Mouse (Mus musculus) c-Kit-positive CD71-negative TER-119-negative erythroid progenitor cells, embryonic 14.5 days (primary cell): ENCODE data around the gene Sh3bp4.

Experiments used
- DNase-seq: peaks from one replicate; pipeline ENCODE4 v3.0.0-alpha.2; 2013; ENCODE audit warnings: low read depth

Gene Sh3bp4

DNA sequence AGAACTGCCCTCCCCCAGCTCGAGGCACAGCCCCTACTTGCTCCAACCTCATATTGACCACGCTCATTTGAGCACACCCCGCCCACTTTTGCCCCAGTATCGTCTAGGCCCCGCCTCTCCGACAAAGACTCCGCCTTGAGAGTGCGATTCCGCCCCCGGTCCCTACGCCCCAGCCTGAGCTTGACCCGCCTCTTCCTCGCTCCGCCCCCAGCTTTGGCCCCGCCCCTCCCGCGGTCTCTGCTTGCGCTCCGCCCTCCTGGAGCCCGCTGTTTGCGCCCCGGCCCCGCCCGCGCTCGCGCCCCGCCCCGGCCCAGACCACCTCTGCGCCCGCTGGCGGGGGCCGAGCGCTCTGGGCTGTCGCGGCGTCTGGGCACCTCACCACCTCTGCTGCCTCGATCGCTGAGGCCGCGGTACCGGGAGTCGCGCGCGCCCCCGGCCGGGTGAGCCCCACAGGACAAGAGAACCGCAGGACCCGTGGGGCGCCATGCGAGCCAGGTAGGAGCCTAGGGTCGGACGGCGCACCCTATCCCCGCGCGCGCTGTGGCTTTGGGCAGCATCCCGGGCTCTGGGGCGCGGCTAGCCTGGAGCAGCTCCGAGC is at the start of gene Sh3bp4:
Sh3bp4 (plus strand) TSS at position 313 of the 598 bp plus-strand sequence.
- DNase-seq: peak; percentile 96

DNA sequence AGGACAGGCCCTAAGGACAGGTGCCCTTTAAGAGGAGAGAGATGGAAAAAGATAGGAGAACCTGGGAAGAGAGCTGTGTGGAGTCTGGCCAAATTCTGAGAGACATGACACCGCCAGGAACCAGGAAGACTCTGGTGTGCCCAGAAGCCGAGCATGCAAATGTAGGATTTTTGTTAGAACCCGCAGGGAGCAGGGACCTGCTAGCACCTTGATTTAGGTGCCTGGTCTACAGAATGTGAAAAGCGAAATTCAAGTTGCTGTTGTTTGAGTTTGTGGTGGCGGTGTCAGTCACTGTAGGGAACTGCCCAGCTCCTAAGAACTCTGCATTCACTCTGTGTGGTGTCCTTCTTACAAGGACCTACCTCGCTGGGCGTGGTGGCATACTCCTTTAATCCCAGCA is 47.2 kb upstream of the Sh3bp4 start:
- no peak for DNase-seq

DNA sequence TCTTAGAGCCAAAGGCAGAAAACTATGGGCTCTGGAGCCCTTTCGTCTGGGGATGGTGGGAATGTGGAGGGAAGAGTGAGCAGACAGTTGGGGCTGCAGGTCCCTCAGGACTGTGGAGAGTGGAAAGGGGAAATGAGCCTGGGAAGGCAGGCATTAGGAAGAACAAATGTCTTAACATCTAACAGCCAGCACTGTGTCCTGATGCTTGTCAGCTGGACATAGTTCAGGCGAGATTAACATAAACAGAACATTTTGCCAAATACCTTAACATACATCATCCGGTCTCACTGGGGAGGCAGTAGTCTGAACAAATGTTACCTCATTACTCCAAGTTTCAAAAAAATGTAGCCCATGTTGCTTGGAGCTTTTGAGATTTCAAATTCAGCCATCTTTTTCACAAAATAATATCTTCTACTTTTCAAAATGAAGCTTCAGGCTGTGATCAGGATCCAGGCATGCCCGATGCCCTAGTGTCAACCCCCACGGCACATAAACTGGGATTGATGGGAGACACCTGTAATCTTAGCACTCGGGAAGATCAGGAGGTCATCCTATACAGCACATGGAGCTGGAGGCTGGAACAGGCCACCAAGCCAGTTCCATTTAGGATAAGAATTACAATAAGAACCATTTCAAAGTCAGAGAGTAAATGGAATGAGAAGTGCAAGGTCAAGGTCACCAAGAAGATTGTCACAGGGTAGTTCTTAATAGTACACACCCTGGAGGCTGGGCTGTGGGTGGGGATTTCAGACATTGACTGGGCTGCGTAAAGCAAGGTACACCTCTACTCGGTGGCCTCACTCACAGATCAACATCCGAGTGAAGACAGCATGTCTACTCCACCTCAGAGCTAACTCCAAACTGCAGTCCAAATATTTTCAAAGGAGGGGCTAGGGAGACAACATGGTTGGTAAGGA is 45.3 kb upstream of the Sh3bp4 start:
- no peak for DNase-seq

DNA sequence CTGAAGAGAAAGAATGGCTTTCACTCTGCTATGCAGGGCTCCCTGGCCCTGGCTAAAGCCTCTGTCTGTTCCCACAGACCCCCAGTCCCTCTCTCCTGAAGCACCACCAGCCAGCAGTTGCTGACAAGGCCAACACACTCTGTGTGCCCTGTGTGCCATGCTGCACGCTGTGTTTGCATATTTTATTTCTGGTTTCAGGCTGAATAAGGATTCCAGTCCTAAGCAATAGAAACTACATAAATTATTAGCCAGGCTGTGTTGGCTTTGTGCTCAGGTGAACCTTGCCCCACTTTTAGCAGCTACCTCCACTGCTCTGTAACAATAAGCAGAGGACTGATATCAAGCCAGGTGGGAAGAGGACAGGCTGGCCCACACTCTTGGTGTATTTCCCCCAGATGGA is 44.2 kb upstream of the Sh3bp4 start:
- DNase-seq: no peak

DNA sequence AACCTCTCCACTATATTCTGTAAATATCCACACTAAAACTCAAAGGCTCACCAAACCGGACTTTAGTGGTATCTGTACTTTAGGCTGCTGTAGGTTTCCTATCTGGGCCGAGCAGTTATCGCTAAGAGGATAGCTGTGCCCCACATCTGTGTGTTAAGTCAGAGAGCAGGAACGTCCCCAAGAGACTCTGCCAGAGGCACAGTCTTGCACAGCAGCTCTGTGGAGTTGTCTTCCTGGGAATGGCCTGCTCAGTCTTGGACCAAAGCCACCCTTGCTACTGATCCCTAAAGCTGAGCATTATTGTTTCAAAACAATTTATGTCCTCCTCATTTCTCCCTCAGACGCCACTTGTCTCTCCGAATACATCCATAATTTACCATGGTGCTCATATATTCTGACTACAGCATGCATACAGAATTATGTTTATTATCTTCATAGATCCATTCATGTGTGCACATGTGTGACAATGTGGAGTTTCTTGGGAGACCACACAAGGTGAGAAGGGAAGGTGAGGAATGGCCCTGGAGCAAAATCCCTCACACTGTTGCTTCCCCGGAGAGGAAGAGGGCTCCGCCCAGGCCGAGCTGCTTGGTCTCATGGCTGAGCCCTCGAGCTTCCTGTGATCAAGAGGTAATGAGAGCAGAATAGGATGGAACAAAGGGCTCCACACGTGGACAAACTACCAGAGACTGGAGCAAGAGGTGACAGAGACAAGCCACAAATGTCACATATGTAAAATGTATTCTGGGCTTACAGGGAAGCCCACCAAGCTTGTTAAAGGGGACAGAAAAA is 40.9 kb upstream of the Sh3bp4 start:
- no peak for DNase-seq

DNA sequence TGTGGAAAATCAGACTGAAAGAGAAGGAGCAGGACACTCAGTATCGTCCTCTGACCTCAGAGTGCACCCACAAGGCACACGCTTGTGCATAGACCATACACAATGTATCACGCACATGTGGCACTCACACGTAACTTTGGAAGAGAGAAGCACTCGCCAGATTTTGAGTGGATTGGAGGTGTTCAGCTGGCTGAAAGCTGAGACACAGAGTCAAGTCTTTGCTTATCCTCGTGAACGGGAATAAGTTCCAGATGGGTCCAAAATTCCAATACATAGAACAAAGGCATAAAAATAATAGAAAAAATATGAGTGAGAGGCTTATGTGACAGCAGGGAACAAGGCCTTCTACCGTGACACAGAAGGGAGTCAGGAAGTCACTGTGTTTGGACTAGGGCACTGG is 36.6 kb upstream of the Sh3bp4 start:
- DNase-seq: no peak

DNA sequence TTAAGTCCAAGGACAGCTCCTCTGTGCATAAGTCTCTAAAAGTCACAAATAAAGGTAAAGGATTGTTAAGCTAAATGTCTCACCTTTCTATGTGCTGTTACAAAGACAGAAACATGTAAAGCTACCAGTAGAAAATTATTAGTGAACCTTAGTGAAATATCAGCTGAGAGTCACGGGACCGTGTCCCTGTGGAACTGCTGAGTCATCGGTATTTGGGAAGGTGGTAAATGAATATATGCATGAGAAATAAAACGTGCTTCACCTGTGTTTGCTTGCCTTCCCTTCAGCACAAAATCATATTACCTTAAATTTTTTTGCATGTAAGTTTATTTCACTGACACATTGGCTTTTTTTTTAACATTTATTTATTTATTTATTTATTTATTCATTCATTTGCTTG is 36.2 kb upstream of the Sh3bp4 start:
- no peak for DNase-seq

DNA sequence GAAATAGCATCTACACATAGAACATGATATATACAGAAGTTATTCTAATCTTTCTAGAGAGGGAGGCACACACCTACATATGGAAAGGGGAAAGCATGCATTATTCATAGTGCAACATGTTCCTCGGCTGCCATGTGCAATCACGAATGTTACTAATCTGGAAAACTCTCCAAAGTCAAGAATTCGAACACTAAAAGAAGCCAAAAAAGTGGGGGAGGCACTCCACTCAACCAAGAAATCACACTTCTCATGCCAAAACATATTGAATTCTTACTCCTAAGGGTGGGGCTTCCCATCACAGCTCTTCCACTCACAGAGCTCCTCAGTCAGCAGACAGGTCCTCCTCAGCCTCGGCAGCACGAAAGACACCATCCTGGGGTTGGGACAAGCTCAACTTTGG is 35.1 kb upstream of the Sh3bp4 start:
- no peak for DNase-seq

DNA sequence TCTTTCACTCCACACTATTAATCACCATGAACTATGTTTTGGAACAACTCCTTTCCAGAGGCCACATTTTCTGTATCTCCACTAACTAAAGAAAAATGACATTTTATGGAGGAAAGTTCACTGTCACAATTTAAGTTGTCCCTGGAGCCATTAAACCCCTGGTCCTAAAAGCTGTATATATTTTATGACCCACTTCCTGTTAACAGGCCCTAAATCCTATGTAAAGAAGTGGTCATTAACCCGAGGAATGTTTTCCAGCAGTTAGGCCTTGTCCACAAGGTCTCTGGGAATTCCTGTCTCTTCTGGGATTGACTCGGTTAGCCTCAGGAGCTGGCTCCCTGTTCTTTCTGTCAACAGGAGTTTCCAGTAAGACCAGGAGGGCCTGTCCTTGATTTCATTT is 30.4 kb upstream of the Sh3bp4 start:
- DNase-seq: no peak

DNA sequence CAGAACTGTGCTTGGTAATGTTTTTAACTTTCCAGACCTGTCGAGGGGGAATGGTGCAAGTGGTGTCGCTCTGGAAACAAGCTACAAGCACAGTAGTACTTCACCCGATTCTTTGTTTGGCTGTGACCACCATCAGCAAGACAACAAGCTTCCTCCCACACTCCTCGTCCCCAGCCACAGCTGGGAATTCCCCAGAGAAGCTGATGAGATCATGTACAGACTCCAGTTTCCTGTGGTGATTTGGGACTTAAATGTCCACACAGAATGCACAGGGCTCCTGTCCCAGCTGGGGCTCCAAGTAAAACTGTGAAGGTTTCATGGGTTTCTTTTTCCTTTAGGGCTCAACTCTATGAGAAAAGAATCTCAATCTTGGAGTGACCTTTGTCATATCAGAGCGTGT is 28.9 kb upstream of the Sh3bp4 start:
- no peak for DNase-seq

DNA sequence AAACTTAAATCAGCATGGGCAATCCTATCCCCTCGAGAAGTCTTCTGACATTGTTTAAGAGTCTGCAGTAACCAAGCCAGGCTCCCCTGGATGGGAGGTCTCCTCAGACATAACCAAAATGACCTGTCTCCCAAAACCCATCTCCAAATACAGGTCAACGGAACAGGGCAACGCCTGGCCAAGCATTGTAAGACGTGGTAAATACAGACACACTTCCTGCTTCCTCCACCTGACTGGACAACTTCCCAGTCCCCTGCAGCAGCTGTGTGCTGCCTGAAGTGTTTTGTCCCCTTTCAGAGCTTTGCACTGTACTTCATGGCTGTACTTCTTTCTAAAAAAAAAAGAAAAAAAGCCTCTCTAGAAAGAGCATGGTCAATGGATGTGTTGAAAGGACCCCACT is 28.1 kb upstream of the Sh3bp4 start:
- DNase-seq: no peak

DNA sequence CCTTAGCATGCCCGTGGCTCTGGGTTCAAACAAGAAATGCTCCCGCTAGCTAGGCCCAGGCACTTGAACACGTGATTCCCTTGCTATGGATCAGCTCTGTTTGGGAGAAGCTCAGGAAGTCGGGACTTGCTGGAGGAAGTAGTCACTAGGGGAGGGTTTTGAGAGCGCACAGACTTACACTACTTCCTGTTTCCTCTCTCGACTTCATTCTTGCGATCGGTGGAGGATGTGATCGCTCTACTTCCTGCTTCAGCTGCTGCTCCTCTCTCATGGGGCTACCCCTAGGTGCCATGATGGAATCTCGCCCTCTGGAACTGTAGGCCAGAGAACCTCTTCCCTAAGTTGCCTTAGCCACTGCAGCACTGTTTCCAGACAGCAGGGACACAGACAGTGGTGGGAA is 27.3 kb upstream of the Sh3bp4 start:
- DNase-seq: no peak

DNA sequence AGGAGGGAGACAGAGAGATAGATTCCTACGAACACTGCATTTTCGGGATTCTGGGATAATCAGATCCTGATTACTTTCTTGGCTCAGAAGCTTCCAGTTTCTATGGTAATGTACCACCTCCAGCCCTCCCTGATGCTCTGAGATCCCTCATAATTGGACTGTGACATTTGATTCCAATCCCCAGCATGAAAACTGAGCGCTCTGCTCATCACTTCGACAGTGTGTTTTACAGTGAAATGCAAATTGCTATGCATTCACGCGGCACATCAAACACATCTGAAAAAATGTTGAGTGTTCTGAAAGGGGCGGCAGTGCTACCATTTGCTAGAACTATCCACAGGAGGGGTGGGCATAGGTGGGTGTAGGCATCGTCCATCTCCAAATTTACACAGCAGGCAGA is 24.8 kb upstream of the Sh3bp4 start:
- DNase-seq: no peak

DNA sequence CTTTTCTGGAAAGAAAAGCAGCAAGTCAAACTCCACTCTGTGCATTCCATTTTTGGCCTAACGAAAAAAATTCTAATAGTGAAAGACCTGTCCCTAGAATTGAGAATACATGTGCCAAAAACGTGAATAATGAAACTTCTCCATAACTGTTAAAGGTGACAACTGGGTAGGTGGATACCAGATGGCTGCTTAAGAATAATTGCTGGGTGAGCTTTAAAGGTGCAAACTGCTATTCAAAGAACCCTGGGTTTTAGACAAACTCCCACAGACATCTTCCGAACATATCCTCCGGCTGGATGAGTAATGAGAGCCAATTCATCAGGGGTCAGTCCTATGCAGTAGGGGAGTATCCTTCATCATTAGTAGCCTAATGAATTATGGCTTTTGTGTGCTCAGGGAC is 20.7 kb upstream of the Sh3bp4 start:
- no peak for DNase-seq

DNA sequence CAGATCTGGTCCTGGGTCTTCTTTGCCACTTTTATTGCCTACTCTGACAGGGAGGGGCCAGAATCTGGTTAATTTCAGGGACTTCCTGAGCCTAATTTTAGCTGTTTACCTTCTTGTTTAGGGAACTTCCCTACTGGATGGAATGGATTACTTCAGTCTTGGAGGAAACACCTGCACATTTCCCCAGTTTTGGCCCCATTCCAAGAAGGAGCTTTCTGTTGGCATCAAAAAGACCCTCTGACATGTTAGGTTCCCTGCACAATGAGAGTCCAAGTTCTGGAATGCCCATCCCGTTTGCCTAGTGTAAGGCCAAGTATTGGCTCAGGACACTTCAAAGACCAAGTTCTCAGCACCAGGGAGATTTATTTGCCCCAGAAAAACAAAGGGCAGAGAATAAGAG is 14.0 kb upstream of the Sh3bp4 start:
- DNase-seq: no peak

DNA sequence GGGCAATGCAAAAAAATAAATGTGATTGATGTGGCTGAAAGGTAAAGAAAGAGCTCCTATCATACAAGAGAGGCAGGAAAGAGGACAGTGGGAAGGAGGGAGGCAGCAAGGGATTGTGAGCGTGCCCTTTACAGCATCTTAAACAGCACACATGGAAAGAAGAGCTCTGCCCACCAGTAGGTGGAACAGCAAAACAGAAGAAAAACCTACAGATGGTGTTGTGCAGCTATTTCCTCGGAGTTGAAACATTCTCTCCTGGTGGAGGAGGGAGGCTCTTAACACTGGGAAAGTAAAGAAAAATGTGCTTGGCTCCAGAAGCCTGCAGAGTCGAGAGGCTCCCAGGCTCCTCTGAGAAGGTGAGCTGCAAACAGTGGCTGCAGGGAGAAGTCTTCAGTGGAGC is 12.8 kb upstream of the Sh3bp4 start:
- no peak for DNase-seq

DNA sequence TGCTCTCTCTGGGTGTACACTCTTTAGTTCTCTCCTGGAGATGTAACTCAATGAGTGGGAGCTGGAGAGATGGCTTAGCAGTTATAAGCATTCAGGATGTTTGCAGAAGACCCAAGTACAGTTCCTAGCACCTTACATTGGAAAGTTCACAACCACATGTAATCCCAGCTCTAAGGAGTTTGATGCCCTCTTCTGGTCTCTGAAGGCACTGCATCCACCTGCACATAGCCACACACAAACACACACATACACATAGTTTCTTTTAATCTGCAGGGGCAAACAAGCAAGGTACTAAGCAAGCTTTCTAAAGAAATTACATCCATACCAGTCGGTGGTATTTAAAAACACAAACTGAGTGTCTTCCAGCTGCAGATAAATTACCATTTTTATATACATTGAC is 12.2 kb upstream of the Sh3bp4 start:
- DNase-seq: no peak

DNA sequence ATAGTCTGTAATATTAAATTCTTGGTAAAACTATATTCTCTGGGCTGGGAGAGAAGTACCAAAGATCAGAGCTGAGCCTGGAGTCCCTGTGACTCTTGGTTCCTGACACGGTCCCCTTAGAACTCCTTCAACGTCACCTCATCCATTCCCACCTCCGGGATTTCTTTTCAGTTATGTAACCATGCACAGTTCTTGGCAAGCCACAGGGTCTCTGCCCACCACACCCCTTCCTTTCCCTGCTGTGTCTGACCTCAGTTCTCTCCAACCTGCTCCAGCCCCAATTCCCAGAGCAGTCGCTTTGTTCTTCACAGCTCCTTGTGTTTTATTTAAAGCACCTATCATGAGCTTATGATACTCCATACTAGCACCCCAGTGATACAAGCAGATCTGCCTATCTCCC is 7.2 kb upstream of the Sh3bp4 start:
- no peak for DNase-seq

DNA sequence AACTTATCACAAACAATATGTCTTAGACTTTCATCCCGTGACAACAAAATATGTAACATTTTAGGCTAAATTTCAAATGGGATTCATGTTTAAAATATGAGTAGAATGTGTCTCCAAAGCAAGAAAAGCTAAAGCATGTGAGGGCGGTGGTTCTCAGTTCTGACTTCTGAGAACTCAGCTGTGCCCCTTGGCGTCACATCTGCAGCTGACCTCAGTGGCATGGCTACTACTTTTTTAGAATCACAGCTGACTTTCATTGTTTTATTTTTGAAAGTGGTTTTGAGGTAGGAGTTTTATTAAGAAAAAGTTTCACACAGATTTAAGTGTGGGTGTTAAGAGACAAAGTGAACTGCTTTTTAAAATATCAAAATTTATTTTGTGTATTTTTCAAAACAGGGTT is 6.4 kb upstream of the Sh3bp4 start:
- DNase-seq: no peak

DNA sequence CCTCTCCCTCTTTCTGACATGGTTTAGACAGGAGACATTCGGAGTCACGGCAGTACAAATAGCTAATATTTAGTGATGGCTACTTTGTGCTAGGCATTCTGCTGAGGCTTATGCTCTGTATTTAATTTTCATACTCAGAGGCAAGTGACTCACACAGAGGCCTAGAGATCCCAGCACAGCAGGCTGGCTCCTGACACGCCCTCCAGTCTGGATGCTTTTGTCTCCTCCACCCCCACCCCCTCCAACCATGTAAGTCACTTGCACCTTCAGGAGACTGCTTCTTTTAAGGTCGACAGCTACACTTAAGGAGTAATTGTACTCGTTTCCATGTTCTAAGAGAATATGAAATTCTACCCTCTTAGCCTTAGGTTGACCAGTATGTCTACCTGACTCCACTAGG is 1.4 kb upstream of the Sh3bp4 start:
- DNase-seq: no peak

DNA sequence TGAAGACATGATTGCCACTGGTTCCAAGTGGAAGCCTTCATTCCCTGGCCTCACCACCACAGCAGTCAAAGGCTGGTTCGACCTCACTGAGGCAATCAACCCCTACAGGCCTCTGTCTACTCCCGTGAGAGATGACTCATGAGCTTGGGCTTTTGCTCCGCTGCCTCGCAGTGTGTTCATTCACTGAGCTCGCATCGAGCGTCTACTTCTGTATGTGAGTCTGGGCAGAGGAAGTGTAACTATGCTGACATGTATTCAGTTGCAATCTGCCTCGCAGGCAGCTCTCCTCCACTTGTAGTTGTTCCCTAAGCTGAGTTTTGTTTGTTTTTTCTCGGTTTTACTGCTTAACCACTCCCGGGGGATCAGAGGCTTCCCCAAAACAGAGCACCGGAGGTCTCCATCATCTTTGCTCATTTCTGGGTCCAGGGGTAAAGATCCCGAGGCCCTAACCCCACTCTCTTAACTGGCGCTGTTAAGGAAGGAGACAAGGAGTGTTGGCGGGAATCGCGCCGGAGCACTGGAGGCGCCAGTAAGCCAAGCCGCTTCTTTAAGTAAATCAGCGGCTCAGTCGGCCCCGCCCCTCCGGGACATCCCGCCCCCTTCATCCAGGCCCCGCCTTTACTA is 624 bp upstream of the Sh3bp4 start:
- DNase-seq: peak; percentile 47

DNA sequence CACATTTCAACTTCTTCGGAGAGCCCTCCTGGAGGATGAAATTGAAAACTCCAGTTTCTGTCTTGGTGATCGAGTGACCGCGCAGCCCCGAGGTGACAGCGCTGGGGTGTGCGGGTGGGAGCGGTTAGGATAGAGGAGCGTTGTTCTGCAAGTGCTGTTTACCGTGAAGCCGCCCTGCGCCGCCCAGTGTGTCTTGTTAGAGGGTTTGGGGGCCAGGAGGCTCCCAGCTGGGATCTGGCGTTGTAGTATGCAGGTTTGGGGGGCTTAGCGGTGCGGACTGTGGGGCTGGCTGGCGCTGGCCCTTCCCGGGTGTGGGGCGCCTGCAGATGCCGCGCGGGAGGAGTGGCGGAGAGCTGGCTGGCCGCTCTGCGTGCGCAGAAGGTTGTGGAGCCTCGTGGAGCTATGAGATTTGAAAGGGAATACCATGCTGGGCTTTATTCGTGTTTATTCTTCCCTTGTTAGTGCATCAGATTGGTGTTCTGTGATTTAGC is 701 bp downstream of the Sh3bp4 start:
- no peak for DNase-seq
